Mouse (Mus musculus) cortical plate, adult 2 months (tissue): ENCODE results near the gene Fubp3.

Source experiments
- CTCF ChIP-seq: fragments of 200-500 bp; IDR thresholded peaks from 2 replicates; pipeline ENCODE4 v1.5.1; 2011; ENCODE audit warnings: mild to moderate bottlenecking, control low read depth, low read length; ENCODE audit not compliant: insufficient read depth; ENCODE audit errors: extremely low read depth
- POLR2A ChIP-seq: fragments of 200-500 bp; IDR thresholded peaks from 2 replicates; pipeline ENCODE4 v1.6.1; 2011; ENCODE audit warnings: mild to moderate bottlenecking, low read length, control low read depth; ENCODE audit not compliant: insufficient read depth; ENCODE audit errors: extremely low read depth

DNA sequence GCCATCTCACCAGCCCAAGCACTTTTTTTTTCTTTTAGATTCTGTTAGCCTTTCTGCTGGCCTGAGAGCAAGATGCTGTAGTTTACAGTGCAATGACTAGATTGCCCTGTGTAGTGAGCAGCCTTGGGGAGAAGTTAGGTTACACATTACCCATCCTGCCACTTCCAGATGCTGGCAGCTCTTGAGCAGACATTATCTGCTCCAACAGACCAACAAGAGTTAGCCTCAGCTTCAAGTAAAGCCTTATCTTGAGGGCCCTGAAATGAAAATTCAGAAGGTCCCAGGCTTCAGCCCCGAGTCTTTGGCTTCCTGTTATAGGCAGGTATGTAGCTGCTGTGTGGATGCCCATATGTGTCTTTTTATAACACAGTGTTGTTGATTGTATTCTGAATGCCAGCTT, 35.1 kb downstream of the Fubp3 start:
- TF ChIP-seq CTCF (no peak), POLR2A (no peak)
